Mouse (Mus musculus) MEL (cell line): ENCODE measurements around the gene Map7d1.

Source experiments
- CHD2 ChIP-seq: IDR thresholded peaks from 2 replicates; pipeline ENCODE4 v1.6.1; 2011; ENCODE audit warnings: low read length, improper control_type of control experiment
- CTCF ChIP-seq, 3 experiments: IDR thresholded peaks in 2 of 3; conservative IDR thresholded peaks in 1 of 3; 2 replicates each; pipeline ENCODE4 v1.5.1; 2011 to 2012; ENCODE audit warnings: low read length in 3 of 3, low read depth in 2 of 3, mild to moderate bottlenecking in 2 of 3, improper control_type of control experiment in 1 of 3, inconsistent platforms in 1 of 3, mixed read lengths in 1 of 3, moderate library complexity in 1 of 3; ENCODE audit not compliant: control insufficient read depth in 1 of 3, insufficient read depth in 1 of 3, poor library complexity in 1 of 3, severe bottlenecking in 1 of 3
- MXI1 ChIP-seq: IDR thresholded peaks from 2 replicates; pipeline ENCODE4 v1.6.1; 2011; ENCODE audit warnings: mild to moderate bottlenecking, low read depth, low read length, improper control_type of control experiment
- POLR2A ChIP-seq, 2 experiments: IDR thresholded peaks; 2 replicates each; pipeline ENCODE4 v1.6.1; 2011 to 2012; ENCODE audit warnings: low read length in 2 of 2, mild to moderate bottlenecking in 2 of 2, control low read depth in 1 of 2, improper control_type of control experiment in 1 of 2, low read depth in 1 of 2, moderate library complexity in 1 of 2; ENCODE audit not compliant: control insufficient read depth in 1 of 2, insufficient read depth in 1 of 2, poor library complexity in 1 of 2
- RAD21 ChIP-seq: IDR thresholded peaks from 2 replicates; pipeline ENCODE4 v1.6.1; 2011; ENCODE audit warnings: mild to moderate bottlenecking, low read depth, low read length, improper control_type of control experiment
- SMC3 ChIP-seq: IDR thresholded peaks from 2 replicates; pipeline ENCODE4 v1.6.1; 2011; ENCODE audit warnings: low read depth, low read length, improper control_type of control experiment

DNA sequence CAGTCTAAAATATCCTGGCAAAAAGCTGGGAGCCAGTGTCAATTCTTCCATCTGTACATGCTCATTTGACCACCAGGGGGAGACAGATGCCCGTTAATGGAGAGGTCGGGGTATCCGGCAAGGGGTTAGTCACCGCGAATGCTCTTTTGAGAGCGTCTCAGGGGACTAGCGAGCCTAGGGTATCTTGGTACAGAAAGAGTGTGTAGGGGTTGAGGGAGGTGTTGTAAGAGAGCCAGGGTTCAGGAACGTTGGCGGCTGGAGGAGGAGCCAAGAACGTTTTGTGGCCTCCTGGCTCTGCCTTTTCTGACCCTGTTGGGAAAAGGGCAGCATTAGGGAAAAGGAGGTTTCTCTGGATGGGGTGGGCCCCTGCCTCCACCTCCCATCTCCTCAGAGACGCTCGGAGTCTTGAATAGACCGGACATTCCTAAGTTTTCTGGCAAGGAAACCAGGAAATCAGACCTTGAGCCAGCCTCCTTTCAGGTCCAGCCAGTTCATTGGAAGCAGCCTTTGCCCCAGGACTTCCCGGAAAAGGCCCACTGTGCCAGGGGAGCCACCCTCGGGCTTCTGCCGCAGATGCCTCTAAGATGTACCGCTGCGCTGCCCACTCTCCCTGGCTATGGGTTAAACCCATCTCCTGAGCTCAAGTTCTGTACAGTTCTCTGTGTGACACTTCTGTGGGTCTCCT, 28.9 kb downstream of the Map7d1 start:
- no peak for TF ChIP-seq POLR2A (IDR thresholded peaks at IDR 0.05; ENCODE audit: control insufficient read depth in 1 of 2, insufficient read depth in 1 of 2, low read depth in 1 of 2, low read length in 2 of 2, poor library complexity in 1 of 2)
- TF ChIP-seq CTCF (IDR thresholded peaks at IDR 0.05 in 2 of 3, conservative IDR thresholded peaks at IDR 0.05 in 1 of 3; ENCODE audit: control insufficient read depth in 1 of 3, insufficient read depth in 1 of 3, low read depth in 2 of 3, low read length in 3 of 3, poor library complexity in 1 of 3, severe bottlenecking in 1 of 3), result peak in 2 of 3 experiments; percentile 83 to 87
- no peak for TF ChIP-seq CHD2
- TF ChIP-seq SMC3, result peak; percentile 100
- peak; percentile 100 for TF ChIP-seq RAD21
- TF ChIP-seq MXI1, result peak; percentile 42; the same call in 1 of the 2 replicates
